Mouse (Mus musculus) spleen, adult 2 months (tissue): Measurements from ENCODE around the gene Slc13a3.

Source experiments
- CTCF ChIP-seq: fragments of 200-500 bp; IDR thresholded peaks from 2 replicates; pipeline ENCODE4 v1.5.1; 2011; ENCODE audit warnings: mild to moderate bottlenecking, inconsistent platforms; ENCODE audit not compliant: insufficient read depth, insufficient read length, insufficient replicate concordance; ENCODE audit errors: extremely low read depth
- POLR2A ChIP-seq: fragments of 200-500 bp; IDR thresholded peaks from 2 replicates; pipeline ENCODE4 v1.6.1; 2011; ENCODE audit warnings: low read depth, low read length, inconsistent platforms

DNA sequence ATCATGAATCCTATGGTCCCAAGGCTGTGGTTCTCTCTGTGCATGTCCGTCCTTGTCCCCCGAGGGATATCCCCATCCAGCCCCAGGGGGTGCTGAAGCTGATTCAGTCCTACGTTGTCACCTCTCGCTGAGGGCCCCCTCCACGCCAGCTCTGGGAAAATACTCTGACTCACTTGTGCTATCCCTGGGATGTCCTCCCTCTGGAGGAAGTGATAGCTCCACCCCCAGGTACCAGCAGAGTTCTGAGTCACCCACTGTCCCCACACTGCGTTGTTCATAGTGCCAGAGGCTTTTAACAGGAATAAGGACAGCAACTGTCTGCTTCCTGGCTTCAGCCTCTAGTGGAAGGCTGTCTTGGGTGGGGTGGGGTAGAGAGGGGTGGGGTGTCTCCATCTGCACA, 67.7 kb downstream of the Slc13a3 start:
- TF ChIP-seq POLR2A (no peak), CTCF (no peak)
